Mouse (Mus musculus) liver, embryonic 13.5 days (tissue): ENCODE results near the gene Tmem167. TPM values are rescaled to one million over a fixed set of nuclear protein-coding genes. Genes with fewer than 3 reads are reported as not detected.
"Not testable (repeated sequence)": the region's sequence is repeated elsewhere in the genome, so short reads cannot be mapped to it uniquely, and the experiment has no call there.

Experiments used
- ATAC-seq: fragments of 200-750 bp; cut with Nextera tagmentation; 2 replicates; pipeline ENCODE4 v1.8.0; 2017; ENCODE audit warnings: low read depth, mild to moderate bottlenecking, moderate number of reproducible peaks, moderate library complexity
- DNase-seq: peaks from one replicate; pipeline ENCODE4 v3.0.0; 2022
- H3K27ac ChIP-seq: fragments of 300-500 bp; sonication (generic); 2 replicates; pipeline ENCODE4 v1.5.1; 2015; ENCODE audit warnings: moderate library complexity, mild to moderate bottlenecking, inconsistent platforms
- H3K27me3 ChIP-seq: fragments of 300-500 bp; sonication (generic); 2 replicates; pipeline ENCODE4 v1.6.1; 2015; ENCODE audit warnings: mild to moderate bottlenecking, inconsistent platforms
- H3K36me3 ChIP-seq: fragments of 300-500 bp; sonication (generic); 2 replicates; pipeline ENCODE4 v1.6.1; 2015; ENCODE audit warnings: mild to moderate bottlenecking, inconsistent platforms
- H3K4me1 ChIP-seq: fragments of 300-500 bp; sonication (generic); replicated peaks from 2 replicates; pipeline ENCODE4 v1.6.1; 2015; ENCODE audit warnings: inconsistent platforms
- H3K4me2 ChIP-seq: fragments of 300-500 bp; sonication (generic); 2 replicates; pipeline ENCODE4 v1.6.1; 2015; ENCODE audit warnings: inconsistent platforms, mild to moderate bottlenecking, moderate library complexity
- H3K4me3 ChIP-seq: fragments of 300-500 bp; sonication (generic); replicated peaks from 2 replicates; pipeline ENCODE4 v1.5.1; 2015; ENCODE audit warnings: mild to moderate bottlenecking, inconsistent platforms
- H3K9ac ChIP-seq: fragments of 300-500 bp; sonication (generic); 2 replicates; pipeline ENCODE4 v1.6.1; 2015; ENCODE audit warnings: mild to moderate bottlenecking, inconsistent platforms
- H3K9me3 ChIP-seq: fragments of 300-500 bp; sonication (generic); replicated peaks from 2 replicates; pipeline ENCODE4 v1.6.1; 2016; ENCODE audit warnings: inconsistent platforms
- WGBS: fragments of 180-500 bp; shearing (Covaris S2); methylation state at CpG from one replicate; pipeline ENCODE4 v1.1.7; 2015; ENCODE audit not compliant: insufficient replicate concordance; 5-methylcytosine and 5-hydroxymethylcytosine counted together
- polyA plus RNA-seq: library from polyadenylated mRNA; unstranded; fragments of >200 nt; fragmentation: Nextera tagmentation; extraction: Ambion mirVana; gene quantifications from 2 replicates; pipeline ENCODE4 v1.2.1, GENCODE M21; 2015

Gene Tmem167
- 25.6 and 27.9 TPM in 2 replicates for polyA plus RNA-seq

- Histone ChIP-seq H3K4me2 (peak within 1 kb of the TSS; percentile 89), H3K27me3 (no peaks in the 10 kb centered on the region), H3K9ac (peak within 1 kb of the TSS; percentile 90), H3K4me3 (peak within 1 kb of the TSS; percentile 91), H3K4me1 (peaks cover 9% of the 10 kb centered on the region), H3K36me3 (peaks cover 9% of the 10 kb centered on the region), H3K9me3 (no peaks in the 10 kb centered on the region), H3K27ac (peak within 1 kb of the TSS; percentile 79)
- 2% methylated on average over 41 of the region's 41 CpGs for whole genome bisulfite sequencing
- peak; percentile 100 for ATAC-seq
- peak; percentile 93 for DNase-seq
Observed at GRCm38 (mm10) chr13:90088962-90089824, at the start of gene Tmem167, which contains the start of gene Xrcc4. TSS of gene Tmem167 (plus strand) at chr13:90089123. TSS of gene Xrcc4 (minus strand) at chr13:90089608.

GRCm38 (mm10) chr13:90039613-90040012 lies 49.3 kb upstream of the Tmem167 start:
- H3K4me2 ChIP-seq, result no peak overlapping the region
- WGBS, result 63% methylated on average over 2 of the region's 2 CpGs
- no peaks in the 10 kb centered on the region for H3K27me3 ChIP-seq
- no peak for ATAC-seq
- DNase-seq, result no peak
- no peaks in the 10 kb centered on the region for H3K9me3 ChIP-seq
- no peak overlapping the region for H3K4me3 ChIP-seq
- no peak overlapping the region for H3K27ac ChIP-seq
- no peaks in the 10 kb centered on the region for H3K36me3 ChIP-seq
- no peak overlapping the region for H3K9ac ChIP-seq
- no peaks in the 10 kb centered on the region for H3K4me1 ChIP-seq

GRCm38 (mm10) chr13:90051735-90052134 lies 37.2 kb upstream of the Tmem167 start:
- 57% methylated on average over 6 of the region's 6 CpGs for WGBS
- no peaks in the 10 kb centered on the region for H3K9me3 ChIP-seq
- no peak for ATAC-seq
- H3K4me3 ChIP-seq, result no peak overlapping the region
- no peak overlapping the region for H3K9ac ChIP-seq
- no peak overlapping the region for H3K4me2 ChIP-seq
- no peak overlapping the region for H3K27ac ChIP-seq
- H3K27me3 ChIP-seq, result no peaks in the 10 kb centered on the region
- no peak for DNase-seq
- H3K4me1 ChIP-seq, result no peaks in the 10 kb centered on the region
- no peaks in the 10 kb centered on the region for H3K36me3 ChIP-seq

- H3K4me2 ChIP-seq, result no peak overlapping the region
- no peak overlapping the region for H3K27ac ChIP-seq
- DNase-seq (no peak), ATAC-seq (no peak)
- no peaks in the 10 kb centered on the region for H3K27me3 ChIP-seq
- WGBS, result 71% methylated on average over 3 of the region's 3 CpGs
- H3K9ac ChIP-seq, result no peak overlapping the region
- no peaks in the 10 kb centered on the region for H3K9me3 ChIP-seq
- no peak overlapping the region for H3K4me3 ChIP-seq
- no peaks in the 10 kb centered on the region for H3K36me3 ChIP-seq
- H3K4me1 ChIP-seq, result no peaks in the 10 kb centered on the region
Observed at GRCm38 (mm10) chr13:90052408-90052807, 36.5 kb upstream of the Tmem167 start.

- Histone ChIP-seq H3K9me3 (no peaks in the 10 kb centered on the region), H3K4me3 (no peak overlapping the region), H3K9ac (no peak overlapping the region), H3K27me3 (no peaks in the 10 kb centered on the region), H3K36me3 (no peaks in the 10 kb centered on the region), H3K27ac (no peak overlapping the region), H3K4me1 (no peaks in the 10 kb centered on the region), H3K4me2 (no peak overlapping the region)
- DNase-seq, result no peak
- WGBS, result 51% methylated on average over 1 of the region's 1 CpGs
- ATAC-seq, result no peak
Observed at GRCm38 (mm10) chr13:90061877-90062276, 27.0 kb upstream of the Tmem167 start.

- peaks cover 9% of the 10 kb centered on the region for H3K4me1 ChIP-seq
- peak overlapping the region; percentile 89 for H3K4me2 ChIP-seq
- WGBS, result under 1% methylated on average over 27 of the region's 27 CpGs
- H3K9ac ChIP-seq, result peak overlapping the region; percentile 90
- no peaks in the 10 kb centered on the region for H3K27me3 ChIP-seq
- DNase-seq (no peak), ATAC-seq (peak; percentile 64)
- H3K4me3 ChIP-seq, result peak overlapping the region; percentile 91
- peaks cover 9% of the 10 kb centered on the region for H3K36me3 ChIP-seq
- H3K27ac ChIP-seq, result peak overlapping the region; percentile 79
- no peaks in the 10 kb centered on the region for H3K9me3 ChIP-seq
Observed at GRCm38 (mm10) chr13:90089825-90090183, 881 bp downstream of the Tmem167 start.

GRCm38 (mm10) chr13:90101514-90101913 lies 12.6 kb downstream of the Tmem167 start:
- no peak for ATAC-seq
- Histone ChIP-seq H3K4me3 (no peak overlapping the region), H3K9me3 (no peaks in the 10 kb centered on the region)

GRCm38 (mm10) chr13:90106139-90106538 lies 17.2 kb downstream of the Tmem167 start:
- Histone ChIP-seq H3K27ac (no peak overlapping the region), H3K4me2 (no peak overlapping the region), H3K9ac (no peak overlapping the region), H3K36me3 (peaks cover 45% of the 10 kb centered on the region), H3K4me3 (no peak overlapping the region), H3K9me3 (no peaks in the 10 kb centered on the region), H3K4me1 (no peaks in the 10 kb centered on the region), H3K27me3 (no peaks in the 10 kb centered on the region)
- ATAC-seq, result no peak
- no peak for DNase-seq
- 87% methylated on average over 7 of the region's 7 CpGs for WGBS

More at GRCm38 (mm10) chr13:90101514-90101913, 12.6 kb downstream of the Tmem167 start:
- H3K4me1 ChIP-seq, result no peaks in the 10 kb centered on the region
- peaks cover 47% of the 10 kb centered on the region for H3K36me3 ChIP-seq
- H3K27ac ChIP-seq, result no peak overlapping the region
- no peaks in the 10 kb centered on the region for H3K27me3 ChIP-seq
- H3K4me2 ChIP-seq, result no peak overlapping the region
- no peak for DNase-seq
- no peak overlapping the region for H3K9ac ChIP-seq

- not testable (repeated sequence) for H3K9me3 ChIP-seq, ATAC-seq
- WGBS, result 83% methylated on average over 5 of the region's 5 CpGs
Observed at GRCm38 (mm10) chr13:90108746-90109145, 19.8 kb downstream of the Tmem167 start.

GRCm38 (mm10) chr13:90111681-90112080 lies 22.8 kb downstream of the Tmem167 start:
- no peak overlapping the region for H3K27ac ChIP-seq
- 60% methylated on average over 1 of the region's 1 CpGs for WGBS
- H3K4me1 ChIP-seq, result no peaks in the 10 kb centered on the region
- no peaks in the 10 kb centered on the region for H3K9me3 ChIP-seq
- ATAC-seq (no peak), DNase-seq (no peak)
- no peak overlapping the region for H3K4me2 ChIP-seq
- H3K4me3 ChIP-seq, result no peak overlapping the region
- no peak overlapping the region for H3K9ac ChIP-seq
- H3K27me3 ChIP-seq, result no peaks in the 10 kb centered on the region
- peaks cover 3% of the 10 kb centered on the region; the same call in 1 of the 2 replicates for H3K36me3 ChIP-seq

More at GRCm38 (mm10) chr13:90108746-90109145, 19.8 kb downstream of the Tmem167 start:
- not testable (repeated sequence) for H3K4me3 ChIP-seq, DNase-seq, H3K4me1 ChIP-seq, H3K27me3 ChIP-seq, H3K4me2 ChIP-seq, H3K9ac ChIP-seq, H3K27ac ChIP-seq
- H3K36me3 ChIP-seq, result peaks cover 28% of the 10 kb centered on the region

GRCm38 (mm10) chr13:90136156-90136910 lies 47.4 kb downstream of the Tmem167 start:
- Histone ChIP-seq H3K9ac (no peak overlapping the region), H3K4me1 (no peaks in the 10 kb centered on the region), H3K36me3 (no peaks in the 10 kb centered on the region), H3K27ac (no peak overlapping the region), H3K4me3 (no peak overlapping the region), H3K9me3 (no peaks in the 10 kb centered on the region), H3K27me3 (no peaks in the 10 kb centered on the region), H3K4me2 (no peak overlapping the region)
- 62% methylated on average over 3 of the region's 3 CpGs for WGBS
- ATAC-seq, result no peak
- DNase-seq, result no peak
